Mouse (Mus musculus) urinary bladder, postnatal 14 days (tissue): ENCODE results near the gene Msmp.
"Not testable (repeated sequence)": the region's sequence is repeated elsewhere in the genome, so short reads cannot be mapped to it uniquely, and the experiment has no call there.

ENCODE experiments used
- DNase-seq: peaks from one replicate; pipeline ENCODE4 v3.0.0; 2021; ENCODE audit warnings: low spot score

Gene Msmp

GRCm38 (mm10) chr4:43561997-43562768 lies 22.1 kb downstream of the Msmp start, which contains the start of the genes Creb3 and Tln1:
TSS of gene Creb3 (plus strand) at chr4:43562332.
TSS of gene Tln1 (minus strand) at chr4:43562691.
- DNase-seq, result peak; percentile 94

- DNase-seq, result no peak
Measured at GRCm38 (mm10) chr4:43561436-43561996, 22.8 kb downstream of the Msmp start.

GRCm38 (mm10) chr4:43560976-43561375 lies 23.3 kb downstream of the Msmp start:
- no peak for DNase-seq

- DNase-seq, result peak; percentile 53
Measured at GRCm38 (mm10) chr4:43560243-43560611, 24.1 kb downstream of the Msmp start.

- no peak for DNase-seq
Measured at GRCm38 (mm10) chr4:43559519-43560242, 24.6 kb downstream of the Msmp start.

- peak; percentile 73 for DNase-seq
Measured at GRCm38 (mm10) chr4:43558631-43559356, 25.5 kb downstream of the Msmp start.

GRCm38 (mm10) chr4:43558028-43558630 lies 26.2 kb downstream of the Msmp start:
- DNase-seq, result peak; percentile 33

GRCm38 (mm10) chr4:43555926-43556325 lies 28.4 kb downstream of the Msmp start:
- DNase-seq, result no peak

- DNase-seq, result no peak
Measured at GRCm38 (mm10) chr4:43553891-43554290, 30.4 kb downstream of the Msmp start.

GRCm38 (mm10) chr4:43552437-43552836 lies 31.9 kb downstream of the Msmp start:
- DNase-seq, result no peak

- not testable (repeated sequence) for DNase-seq
Measured at GRCm38 (mm10) chr4:43551854-43552253, 32.4 kb downstream of the Msmp start.

GRCm38 (mm10) chr4:43549055-43549454 lies 35.2 kb downstream of the Msmp start:
- DNase-seq, result no peak

GRCm38 (mm10) chr4:43547160-43547559 lies 37.1 kb downstream of the Msmp start:
- DNase-seq, result no peak

GRCm38 (mm10) chr4:43546375-43547047 lies 37.8 kb downstream of the Msmp start:
- DNase-seq, result no peak

- DNase-seq, result no peak
Measured at GRCm38 (mm10) chr4:43542044-43542443, 42.2 kb downstream of the Msmp start.

- no peak for DNase-seq
Measured at GRCm38 (mm10) chr4:43536031-43536430, 48.3 kb downstream of the Msmp start.

GRCm38 (mm10) chr4:43535628-43536027 lies 48.7 kb downstream of the Msmp start:
- DNase-seq, result no peak

- no peak for DNase-seq
Measured at GRCm38 (mm10) chr4:43533270-43533669, 51.0 kb downstream of the Msmp start.
